Mouse (Mus musculus) midbrain, embryonic 14.5 days (tissue): Measurements from ENCODE around the gene Snx33. TPM values are rescaled to one million over a fixed set of nuclear protein-coding genes. Genes with fewer than 3 reads are reported as not detected.
"Not testable (repeated sequence)": the region's sequence is repeated elsewhere in the genome, so short reads cannot be mapped to it uniquely, and the experiment has no call there.

ENCODE experiments used
- ATAC-seq: fragments of 200-750 bp; cut with Nextera tagmentation; 2 replicates; pipeline ENCODE4 v1.8.0; 2017; ENCODE audit warnings: moderate number of reproducible peaks, moderate library complexity; ENCODE audit not compliant: low FRiP score, low TSS enrichment
- DNase-seq: peaks from one replicate; pipeline ENCODE4 v3.0.0-alpha.2; 2015
- H3K27ac ChIP-seq: fragments of 300-500 bp; sonication (generic); replicated peaks from 2 replicates; pipeline ENCODE4 v1.5.1; 2014; ENCODE audit warnings: mild to moderate bottlenecking, low read depth, low read length, moderate library complexity
- H3K27me3 ChIP-seq: fragments of 300-500 bp; sonication (generic); 2 replicates; pipeline ENCODE4 v1.6.1; 2014; ENCODE audit warnings: low read length, control low read depth, mixed read lengths; ENCODE audit not compliant: control insufficient read depth, insufficient read depth
- H3K36me3 ChIP-seq: fragments of 300-500 bp; sonication (generic); 2 replicates; pipeline ENCODE4 v1.6.1; 2014; ENCODE audit warnings: low read length, control low read depth; ENCODE audit not compliant: control insufficient read depth, insufficient read depth
- H3K4me1 ChIP-seq: fragments of 300-500 bp; sonication (generic); 2 replicates; pipeline ENCODE4 v1.6.1; 2014; ENCODE audit warnings: mild to moderate bottlenecking, antibody characterized with exemption, low read length, control low read depth; ENCODE audit not compliant: control insufficient read depth, insufficient read depth
- H3K4me2 ChIP-seq: fragments of 300-500 bp; sonication (generic); 2 replicates; pipeline ENCODE4 v1.6.1; 2014; ENCODE audit warnings: mild to moderate bottlenecking, low read length, moderate library complexity
- H3K4me3 ChIP-seq: fragments of 300-500 bp; sonication (generic); replicated peaks from 2 replicates; pipeline ENCODE4 v1.5.1; 2014; ENCODE audit warnings: low read depth, low read length
- H3K9ac ChIP-seq: fragments of 300-500 bp; sonication (generic); replicated peaks from 2 replicates; pipeline ENCODE4 v1.6.1; 2014; ENCODE audit warnings: mild to moderate bottlenecking, low read length, moderate library complexity
- H3K9me3 ChIP-seq: fragments of 300-500 bp; sonication (generic); 2 replicates; pipeline ENCODE4 v1.6.1; 2016; ENCODE audit warnings: low read length, control low read depth, mixed read lengths; ENCODE audit not compliant: control insufficient read depth
- WGBS: fragments of 180-500 bp; shearing (Covaris S2); extraction: QIAGEN DNeasy Blood & Tissue Kit; methylation state at CpG from one replicate; pipeline ENCODE4 v1.1.7; 2014; 5-methylcytosine and 5-hydroxymethylcytosine counted together
- polyA plus RNA-seq: library from polyadenylated mRNA; unstranded; fragments of >200 nt; fragmentation: Nextera tagmentation; extraction: Ambion mirVana; gene quantifications from 2 replicates; pipeline ENCODE4 v1.2.1, GENCODE M21; 2014

The Snx33 gene
- polyA plus RNA-seq, 1 experiment from 2014 or later, result 2.5 TPM

DNA sequence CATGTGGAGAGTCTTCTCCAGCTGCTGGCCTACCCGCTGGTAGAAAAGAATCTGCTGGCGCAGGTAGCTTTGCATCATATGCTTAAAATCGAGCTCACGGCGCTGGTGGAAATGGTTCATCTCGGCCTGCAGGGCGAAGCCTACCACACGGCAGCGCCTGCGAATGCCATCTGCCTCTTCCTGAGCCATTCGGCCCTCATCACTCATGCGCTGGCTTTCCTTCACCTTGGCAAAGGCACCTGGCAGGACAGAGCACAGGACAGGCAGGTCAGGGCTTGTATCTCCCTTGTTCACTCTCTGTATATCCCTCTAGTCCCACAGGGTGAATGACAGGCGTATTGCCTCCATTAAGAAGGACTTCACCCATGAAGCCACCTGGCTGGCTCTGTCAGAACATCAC is 9.7 kb downstream of the Snx33 start:
- DNase-seq (no peak), ATAC-seq (no peak)
- H3K27me3 ChIP-seq, result no peaks in the 10 kb centered on the region
- 93% methylated on average over 13 of the region's 13 CpGs for WGBS
- H3K27ac ChIP-seq, result no peak overlapping the region
- no peak overlapping the region for H3K4me3 ChIP-seq
- no peaks in the 10 kb centered on the region for H3K36me3 ChIP-seq
- H3K9me3 ChIP-seq, result no peaks in the 10 kb centered on the region
- no peaks in the 10 kb centered on the region for H3K4me1 ChIP-seq
- H3K9ac ChIP-seq, result no peak overlapping the region
- no peak overlapping the region for H3K4me2 ChIP-seq

DNA sequence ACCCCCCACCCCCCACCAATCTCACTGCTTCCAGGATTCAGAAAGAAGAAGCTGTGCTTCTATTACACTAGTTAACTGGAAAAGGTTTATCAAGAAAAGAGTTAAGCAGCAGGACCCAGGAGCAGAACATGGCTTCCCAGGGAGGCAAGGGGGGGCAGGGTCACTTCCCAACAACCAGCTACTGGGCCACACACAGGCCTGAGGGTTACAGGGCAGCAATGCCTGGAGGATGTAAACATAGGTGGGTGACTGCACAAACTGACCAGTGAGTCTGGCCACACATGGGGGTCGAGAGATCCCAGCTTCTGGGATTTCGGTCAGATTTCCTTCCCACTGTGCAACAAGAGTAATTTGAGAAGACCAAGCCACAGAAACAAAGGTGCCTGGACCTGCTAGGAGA is 11.0 kb downstream of the Snx33 start:
- Histone ChIP-seq H3K9ac (no peak overlapping the region), H3K27me3 (no peaks in the 10 kb centered on the region), H3K9me3 (no peaks in the 10 kb centered on the region), H3K4me2 (no peak overlapping the region), H3K36me3 (no peaks in the 10 kb centered on the region), H3K4me3 (no peak overlapping the region), H3K27ac (no peak overlapping the region), H3K4me1 (no peaks in the 10 kb centered on the region)
- ATAC-seq (no peak), DNase-seq (no peak)
- 64% methylated on average over 2 of the region's 2 CpGs for WGBS

DNA sequence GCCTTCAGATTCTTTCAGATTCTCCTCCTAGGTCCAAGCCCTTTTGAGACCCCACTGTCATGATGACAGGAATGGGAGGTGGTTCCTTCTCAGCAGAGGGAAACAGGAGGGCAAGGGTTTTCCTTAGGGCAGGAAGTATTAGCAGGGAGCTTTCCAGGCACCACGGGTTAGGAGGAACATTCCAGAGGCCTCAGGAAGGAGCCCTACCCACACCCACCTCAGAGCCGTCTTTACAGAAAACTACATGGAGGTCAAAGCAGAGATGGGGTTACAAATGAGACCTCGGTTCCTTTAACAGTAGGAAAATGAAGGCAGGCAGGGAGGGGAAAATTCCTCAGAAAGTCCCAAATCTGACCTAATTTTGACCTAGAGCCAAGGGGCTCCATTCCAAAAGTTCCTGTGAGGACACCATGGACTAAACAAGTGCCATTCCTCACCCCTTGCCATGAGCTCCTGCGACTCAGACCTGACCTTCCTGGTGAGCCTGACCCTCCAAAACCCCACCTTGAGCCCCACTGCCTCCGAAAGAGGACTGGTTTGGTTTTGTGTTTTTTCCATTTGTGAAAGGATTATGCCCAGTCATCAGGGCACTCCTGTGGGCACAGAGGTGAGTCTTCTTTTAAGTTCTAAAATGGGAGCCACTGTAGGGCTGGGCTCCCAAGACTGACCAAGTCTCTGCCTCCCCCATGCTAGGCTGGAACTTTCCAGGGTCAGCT is 12.3 kb downstream of the Snx33 start:
- H3K9me3 ChIP-seq, result no peaks in the 10 kb centered on the region
- no peak overlapping the region for H3K9ac ChIP-seq
- 91% methylated on average over 5 of the region's 5 CpGs for WGBS
- H3K4me3 ChIP-seq, result no peak overlapping the region
- H3K36me3 ChIP-seq, result no peaks in the 10 kb centered on the region
- no peak overlapping the region for H3K27ac ChIP-seq
- DNase-seq (no peak), ATAC-seq (no peak)
- H3K4me2 ChIP-seq, result no peak overlapping the region
- H3K27me3 ChIP-seq, result no peaks in the 10 kb centered on the region
- no peaks in the 10 kb centered on the region for H3K4me1 ChIP-seq

DNA sequence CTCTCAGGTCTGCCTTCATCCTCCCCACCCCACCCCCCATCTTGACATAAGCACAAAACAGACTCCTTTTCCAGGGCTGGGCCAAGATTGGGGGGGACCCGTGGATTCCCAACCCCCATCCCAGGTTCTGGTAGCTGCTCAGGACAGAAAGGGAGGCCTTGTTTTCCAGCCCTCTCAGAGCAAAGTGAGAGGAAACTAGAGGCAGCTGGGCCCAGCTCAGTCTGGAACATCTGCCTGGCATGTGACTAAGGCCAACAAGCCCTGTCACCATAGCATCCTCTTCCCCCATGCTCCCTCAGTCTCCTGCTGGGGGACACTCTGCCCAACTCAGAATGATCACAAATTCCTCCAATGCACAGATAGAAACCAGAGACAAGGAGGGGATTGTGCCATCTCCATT is 13.1 kb downstream of the Snx33 start:
- no peak overlapping the region for H3K4me2 ChIP-seq
- H3K4me1 ChIP-seq, result no peaks in the 10 kb centered on the region
- DNase-seq (no peak), ATAC-seq (no peak)
- no peak overlapping the region for H3K4me3 ChIP-seq
- no peak overlapping the region for H3K9ac ChIP-seq
- H3K27ac ChIP-seq, result no peak overlapping the region
- H3K9me3 ChIP-seq, result no peaks in the 10 kb centered on the region
- no peaks in the 10 kb centered on the region for H3K36me3 ChIP-seq
- WGBS, result 95% methylated on average over 1 of the region's 1 CpGs
- H3K27me3 ChIP-seq, result no peaks in the 10 kb centered on the region

DNA sequence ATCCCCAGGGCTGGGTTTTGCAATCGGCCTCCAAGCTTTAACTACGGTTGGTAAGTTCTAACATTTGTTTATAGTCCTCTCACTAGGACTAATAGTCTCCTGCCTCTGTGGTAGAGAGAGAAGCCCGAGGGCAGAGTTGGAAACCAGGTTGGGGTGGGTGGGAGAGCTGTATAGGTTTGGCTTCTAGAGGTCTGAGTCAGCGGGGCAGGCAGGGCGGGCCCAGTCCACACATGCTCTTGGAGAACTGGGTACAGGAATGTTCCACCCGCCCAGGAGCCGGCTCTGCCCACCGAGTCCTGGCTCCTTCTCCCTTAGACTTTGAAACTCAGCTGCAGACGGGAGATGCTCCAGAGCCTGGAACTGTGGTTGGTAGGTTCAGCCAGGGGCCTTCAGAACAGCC is 14.2 kb downstream of the Snx33 start:
- Histone ChIP-seq H3K9ac (no peak overlapping the region), H3K36me3 (no peaks in the 10 kb centered on the region), H3K27ac (no peak overlapping the region), H3K27me3 (no peaks in the 10 kb centered on the region), H3K4me1 (no peaks in the 10 kb centered on the region), H3K4me2 (no peak overlapping the region), H3K4me3 (no peak overlapping the region), H3K9me3 (no peaks in the 10 kb centered on the region)
- DNase-seq (no peak), ATAC-seq (no peak)
- 90% methylated on average over 9 of the region's 9 CpGs for WGBS

DNA sequence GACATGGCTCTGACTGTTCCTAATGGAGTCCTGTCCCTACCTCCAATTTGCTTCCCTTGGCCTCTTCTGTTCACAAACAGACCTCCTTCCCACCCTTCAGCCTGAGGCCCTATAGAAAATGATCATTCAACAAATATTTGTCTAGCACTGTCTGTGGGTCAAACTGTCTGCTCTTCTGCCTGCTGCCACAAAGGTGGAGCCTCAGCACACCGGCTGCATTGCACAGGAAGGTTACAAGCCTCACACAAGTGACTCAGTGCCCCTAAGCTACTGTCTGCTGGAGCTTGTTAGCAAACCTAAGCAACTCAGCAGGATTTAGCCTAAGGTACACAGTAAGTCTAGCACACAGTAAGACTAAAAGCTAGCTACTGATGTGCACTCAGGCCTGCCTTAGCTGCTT is 17.2 kb downstream of the Snx33 start:
- 74% methylated on average over 1 of the region's 1 CpGs for WGBS
- Histone ChIP-seq H3K9me3 (no peaks in the 10 kb centered on the region), H3K9ac (no peak overlapping the region), H3K4me2 (no peak overlapping the region), H3K36me3 (no peaks in the 10 kb centered on the region), H3K4me3 (no peak overlapping the region), H3K27me3 (no peaks in the 10 kb centered on the region), H3K4me1 (no peaks in the 10 kb centered on the region), H3K27ac (no peak overlapping the region)
- no peak for ATAC-seq
- no peak for DNase-seq

DNA sequence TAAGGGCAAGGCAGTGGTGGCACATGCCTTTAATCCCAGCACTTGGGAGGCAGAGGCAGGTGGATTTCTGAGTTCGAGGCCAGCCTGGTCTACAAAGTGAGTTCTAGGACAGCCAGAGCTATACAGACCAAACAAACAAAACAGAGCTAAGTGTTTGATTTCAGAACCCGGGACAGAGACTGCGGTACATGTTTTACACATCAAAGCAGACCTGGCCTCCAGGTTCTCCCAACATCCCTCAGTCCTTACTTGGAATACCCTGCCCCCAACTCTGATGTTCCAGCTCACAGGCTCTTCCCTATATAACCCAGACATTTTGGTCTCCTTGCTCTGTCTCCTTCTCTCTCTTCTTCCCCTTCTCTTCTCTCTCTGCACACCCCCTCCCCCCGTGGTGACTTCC is 18.2 kb downstream of the Snx33 start:
- H3K9ac ChIP-seq, ATAC-seq, H3K4me3 ChIP-seq, H3K4me1 ChIP-seq, H3K36me3 ChIP-seq, H3K27me3 ChIP-seq, H3K9me3 ChIP-seq, DNase-seq, H3K4me2 ChIP-seq, H3K27ac ChIP-seq: not testable (repeated sequence)
- WGBS, result 55% methylated on average over 4 of the region's 4 CpGs

DNA sequence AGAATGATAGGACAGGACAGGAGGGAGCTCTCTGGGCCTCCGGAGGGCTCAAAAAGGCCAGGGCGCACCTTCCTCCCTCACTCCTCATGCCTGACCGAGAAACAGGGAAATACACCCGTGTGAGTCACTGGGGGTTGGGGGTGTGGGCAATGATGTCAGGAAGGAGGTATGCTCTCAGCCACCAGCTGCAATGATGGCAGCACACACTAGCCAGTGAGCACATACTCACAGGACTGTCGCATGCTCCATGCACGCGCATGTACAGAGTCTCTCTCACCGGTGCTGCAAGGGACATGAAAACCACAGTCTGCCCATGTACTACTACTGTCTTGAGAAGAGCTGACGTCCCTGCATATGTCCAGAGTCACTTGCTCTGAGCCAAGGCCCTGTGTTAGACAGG is 20.6 kb downstream of the Snx33 start:
- no peak overlapping the region for H3K4me2 ChIP-seq
- ATAC-seq (no peak), DNase-seq (no peak)
- no peak overlapping the region for H3K4me3 ChIP-seq
- no peaks in the 10 kb centered on the region for H3K4me1 ChIP-seq
- 82% methylated on average over 9 of the region's 9 CpGs for WGBS
- H3K27me3 ChIP-seq, result no peaks in the 10 kb centered on the region
- H3K9me3 ChIP-seq, result no peaks in the 10 kb centered on the region
- H3K9ac ChIP-seq, result no peak overlapping the region
- no peaks in the 10 kb centered on the region for H3K36me3 ChIP-seq
- H3K27ac ChIP-seq, result no peak overlapping the region

DNA sequence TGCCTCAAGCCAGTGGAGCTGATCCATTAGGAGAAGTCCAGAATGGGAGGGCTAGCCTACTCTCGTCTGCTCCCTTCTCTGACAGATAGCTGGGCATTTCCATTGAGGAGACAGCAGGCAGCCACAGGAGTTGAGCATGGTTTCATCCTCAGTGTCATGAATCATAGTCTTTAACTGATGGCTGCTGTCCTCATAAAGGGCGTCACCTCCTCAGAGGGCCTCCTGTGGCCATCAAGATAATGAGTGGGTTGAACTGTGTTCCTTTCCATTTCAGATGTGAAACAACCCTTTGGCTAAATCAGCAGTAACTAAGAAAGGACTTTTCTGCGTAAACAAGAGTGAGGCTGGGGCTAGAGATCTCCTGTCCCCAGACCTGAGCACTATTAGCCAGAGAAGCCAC is 24.5 kb downstream of the Snx33 start:
- H3K36me3 ChIP-seq, result no peaks in the 10 kb centered on the region
- no peak overlapping the region for H3K9ac ChIP-seq
- H3K9me3 ChIP-seq, result no peaks in the 10 kb centered on the region
- H3K4me3 ChIP-seq, result no peak overlapping the region
- H3K4me2 ChIP-seq, result no peak overlapping the region
- DNase-seq (no peak), ATAC-seq (no peak)
- H3K4me1 ChIP-seq, result no peaks in the 10 kb centered on the region
- H3K27me3 ChIP-seq, result no peaks in the 10 kb centered on the region
- no peak overlapping the region for H3K27ac ChIP-seq
- 84% methylated on average over 3 of the region's 3 CpGs for WGBS
